Mouse (Mus musculus) CH12.LX (cell line): ENCODE results near the gene Gsg1. TPM values are rescaled to one million over a fixed set of nuclear protein-coding genes. Genes with fewer than 3 reads are reported as not detected.

Experiments
- DNase-seq: peaks from one replicate; pipeline ENCODE4 v3.0.0-alpha.2; 2013; ENCODE audit errors: extremely low read depth
- H3K27ac ChIP-seq: 2 replicates; pipeline ENCODE4 v1.5.1; 2012; ENCODE audit warnings: low read depth, mild to moderate bottlenecking, control low read depth, moderate library complexity; ENCODE audit not compliant: insufficient read depth
- H3K27me3 ChIP-seq: replicated peaks from 2 replicates; pipeline ENCODE3; 2012; ENCODE audit warnings: inconsistent platforms
- H3K36me3 ChIP-seq, 2 experiments: replicated peaks in 1 of 2; 2 replicates each; pipeline versions ENCODE3 to v1.6.1; 2012; ENCODE audit warnings: inconsistent platforms in 1 of 2, low read length in 1 of 2, mild to moderate bottlenecking in 1 of 2, mixed read lengths in 1 of 2, moderate library complexity in 1 of 2; ENCODE audit not compliant: control insufficient read depth in 1 of 2, insufficient read depth in 1 of 2
- H3K4me1 ChIP-seq, 2 experiments: 2 replicates each; pipeline ENCODE4 v1.6.1; 2012; ENCODE audit warnings: inconsistent platforms in 1 of 2, moderate library complexity in 1 of 2; ENCODE audit not compliant: insufficient read depth in 2 of 2, control insufficient read depth in 1 of 2
- H3K4me2 ChIP-seq: 2 replicates; pipeline ENCODE4 v1.6.1; 2012; ENCODE audit warnings: low read depth, mild to moderate bottlenecking, control low read depth; ENCODE audit not compliant: poor library complexity, insufficient read depth, severe bottlenecking
- H3K4me3 ChIP-seq, 3 experiments: fragments of 150-350 bp in 1 of 3; sonication (generic) in 1 of 3; replicated peaks in 1 of 3; 2 replicates each; pipeline versions ENCODE3 to v1.5.1; 2011 to 2012; ENCODE audit warnings: low read depth in 2 of 3, low read length in 2 of 3, mild to moderate bottlenecking in 2 of 3, moderate library complexity in 2 of 3, control low read depth in 1 of 3, improper control_type of control experiment in 1 of 3, inconsistent platforms in 1 of 3, mixed read lengths in 1 of 3; ENCODE audit not compliant: poor library complexity in 1 of 3
- H3K79me2 ChIP-seq: replicated peaks from 2 replicates; pipeline ENCODE4 v1.6.1; 2012; ENCODE audit warnings: mild to moderate bottlenecking, moderate library complexity; ENCODE audit not compliant: control insufficient read depth, poor library complexity, insufficient read depth, severe bottlenecking; ENCODE audit errors: extremely low read depth
- H3K9ac ChIP-seq: 2 replicates; pipeline ENCODE4 v1.6.1; 2012; ENCODE audit warnings: low read depth, mild to moderate bottlenecking, control low read depth, moderate library complexity; ENCODE audit not compliant: insufficient read depth
- H3K9me3 ChIP-seq: replicated peaks from 2 replicates; pipeline ENCODE3; 2012; ENCODE audit warnings: low read length, inconsistent platforms, mixed read lengths
- BHLHE40 ChIP-seq: IDR thresholded peaks from 2 replicates; pipeline ENCODE4 v1.6.1; 2011; ENCODE audit warnings: mild to moderate bottlenecking, low read depth, low read length, improper control_type of control experiment
- CHD1 ChIP-seq: IDR thresholded peaks from 2 replicates; pipeline ENCODE4 v1.6.1; 2012; ENCODE audit warnings: low read depth, low read length, improper control_type of control experiment, inconsistent platforms
- CHD2 ChIP-seq: IDR thresholded peaks from 2 replicates; pipeline ENCODE4 v1.6.1; 2011; ENCODE audit warnings: low read length, improper control_type of control experiment
- CTCF ChIP-seq, 2 experiments: IDR thresholded peaks in 1 of 2; conservative IDR thresholded peaks in 1 of 2; 2 replicates each; pipeline ENCODE4 v1.5.1; 2011 to 2012; ENCODE audit warnings: low read depth in 2 of 2, low read length in 2 of 2, improper control_type of control experiment in 1 of 2, inconsistent platforms in 1 of 2, mild to moderate bottlenecking in 1 of 2, moderate library complexity in 1 of 2
- E2F4 ChIP-seq: IDR thresholded peaks from 2 replicates; pipeline ENCODE4 v1.6.1; 2011; ENCODE audit warnings: low read depth, low read length, improper control_type of control experiment; ENCODE audit not compliant: insufficient replicate concordance
- ELF1 ChIP-seq: IDR thresholded peaks from 2 replicates; pipeline ENCODE4 v1.6.1; 2014; ENCODE audit warnings: low read depth, mild to moderate bottlenecking, inconsistent platforms, low read length, improper control_type of control experiment
- ETS1 ChIP-seq: conservative IDR thresholded peaks from 2 replicates; pipeline ENCODE4 v1.6.1; 2012; ENCODE audit warnings: low read depth, mild to moderate bottlenecking, inconsistent platforms, low read length, improper control_type of control experiment, moderate library complexity
- GABPA ChIP-seq: IDR thresholded peaks from 2 replicates; pipeline ENCODE4 v1.6.1; 2012; ENCODE audit warnings: low read depth, low read length, improper control_type of control experiment, inconsistent platforms; ENCODE audit not compliant: insufficient replicate concordance
- HCFC1 ChIP-seq: IDR thresholded peaks from 2 replicates; pipeline ENCODE4 v1.6.1; 2012; ENCODE audit warnings: low read depth, mild to moderate bottlenecking, inconsistent platforms, low read length, improper control_type of control experiment
- IRF4 ChIP-seq: IDR thresholded peaks from 2 replicates; pipeline ENCODE4 v1.6.1; 2014; ENCODE audit warnings: low read depth, mild to moderate bottlenecking, inconsistent platforms, low read length, improper control_type of control experiment
- JUN ChIP-seq: IDR thresholded peaks from 2 replicates; pipeline ENCODE4 v1.6.1; 2011; ENCODE audit warnings: low read depth, mild to moderate bottlenecking, low read length, improper control_type of control experiment, moderate library complexity; ENCODE audit not compliant: insufficient read depth
- KAT2A ChIP-seq: IDR thresholded peaks from 2 replicates; pipeline ENCODE4 v1.6.1; 2012; ENCODE audit warnings: low read length, improper control_type of control experiment, inconsistent platforms; ENCODE audit not compliant: insufficient replicate concordance
- MAFK ChIP-seq: IDR thresholded peaks from 2 replicates; pipeline ENCODE4 v1.6.1; 2011; ENCODE audit warnings: low read length, improper control_type of control experiment; ENCODE audit not compliant: insufficient replicate concordance
- MAZ ChIP-seq: IDR thresholded peaks from 2 replicates; pipeline ENCODE4 v1.6.1; 2012; ENCODE audit warnings: low read depth, mild to moderate bottlenecking, inconsistent platforms, low read length, improper control_type of control experiment, moderate library complexity
- MEF2A ChIP-seq: IDR thresholded peaks from 2 replicates; pipeline ENCODE4 v1.6.1; 2014; ENCODE audit warnings: low read depth, mild to moderate bottlenecking, inconsistent platforms, low read length, improper control_type of control experiment, borderline replicate concordance
- MYC ChIP-seq: IDR thresholded peaks from 2 replicates; pipeline ENCODE4 v1.6.1; 2011; ENCODE audit warnings: low read depth, mild to moderate bottlenecking, improper control_type of control experiment, low read length
- NELFE ChIP-seq: IDR thresholded peaks from 2 replicates; pipeline ENCODE4 v1.6.1; 2011; ENCODE audit warnings: low read depth, low read length, improper control_type of control experiment
- NRF1 ChIP-seq: IDR thresholded peaks from 2 replicates; pipeline ENCODE4 v1.6.1; 2014; ENCODE audit warnings: low read depth, mild to moderate bottlenecking, inconsistent platforms, low read length, improper control_type of control experiment, moderate library complexity
- PAX5 ChIP-seq: IDR thresholded peaks from 2 replicates; pipeline ENCODE4 v1.6.1; 2012; ENCODE audit warnings: low read length, inconsistent platforms, mixed read lengths
- RAD21 ChIP-seq: IDR thresholded peaks from 2 replicates; pipeline ENCODE4 v1.6.1; 2011; ENCODE audit warnings: low read depth, mild to moderate bottlenecking, low read length, improper control_type of control experiment, moderate library complexity
- RCOR1 ChIP-seq: conservative IDR thresholded peaks from 2 replicates; pipeline ENCODE4 v1.6.1; 2012; ENCODE audit warnings: low read depth, mild to moderate bottlenecking, inconsistent platforms, low read length, improper control_type of control experiment
- SIN3A ChIP-seq: IDR thresholded peaks from 2 replicates; pipeline ENCODE4 v1.6.1; 2012; ENCODE audit warnings: low read length, improper control_type of control experiment, inconsistent platforms
- TCF12 ChIP-seq: IDR thresholded peaks from 2 replicates; pipeline ENCODE4 v1.6.1; 2014; ENCODE audit warnings: low read depth, mild to moderate bottlenecking, inconsistent platforms, low read length, improper control_type of control experiment
- UBTF ChIP-seq: IDR thresholded peaks from 2 replicates; pipeline ENCODE4 v1.6.1; 2012; ENCODE audit warnings: low read depth, mild to moderate bottlenecking, inconsistent platforms, low read length, improper control_type of control experiment, moderate library complexity
- USF1 ChIP-seq: IDR thresholded peaks from 2 replicates; pipeline ENCODE4 v1.6.1; 2014; ENCODE audit warnings: low read depth, mild to moderate bottlenecking, inconsistent platforms, low read length, improper control_type of control experiment
- USF2 ChIP-seq: conservative IDR thresholded peaks from 2 replicates; pipeline ENCODE4 v1.6.1; 2011; ENCODE audit warnings: low read depth, low read length, improper control_type of control experiment
- ZC3H11A ChIP-seq: IDR thresholded peaks from 2 replicates; pipeline ENCODE4 v1.6.1; 2012; ENCODE audit warnings: low read depth, mild to moderate bottlenecking, inconsistent platforms, low read length, improper control_type of control experiment
- ZKSCAN1 ChIP-seq: IDR thresholded peaks from 2 replicates; pipeline ENCODE4 v1.6.1; 2012; ENCODE audit warnings: low read depth, inconsistent platforms, low read length, improper control_type of control experiment, borderline replicate concordance
- ZNF384 ChIP-seq: IDR thresholded peaks from 2 replicates; pipeline ENCODE4 v1.6.1; 2012; ENCODE audit warnings: low read depth, low read length, improper control_type of control experiment, inconsistent platforms
- dilution Hi-C: fragments of 300-500 bp; cut with MboI; formaldehyde crosslinking; loops from 2 replicates; pipeline ENCODE4 v1.14.3; 2020; ENCODE audit warnings: low sequenced_read_pairs; ENCODE audit not compliant: extremely low pct_unique_long_range_greater_than_20kb, extremely low pct_ligation_motif_present
- in situ Hi-C: fragments of 300-500 bp; cut with MboI; formaldehyde crosslinking; loops from 3 replicates; pipeline ENCODE4 v1.14.3; 2019; ENCODE audit warnings: low sequenced_read_pairs, low pct_ligation_motif_present, low pct_unique_long_range_greater_than_20kb, mixed read lengths
- polyA plus RNA-seq: library from polyadenylated mRNA; unstranded; fragments of >175 nt; gene quantifications from 2 replicates; pipeline ENCODE4 v1.2.1, GENCODE M21; 2012; ENCODE audit warnings: low read depth; ENCODE audit not compliant: insufficient read length
- total RNA-seq, 2 experiments: library from RNA; depleted of rRNA; stranded (reverse); fragments of 300-350 nt in 1 of 2; fragments of >200 nt in 1 of 2; gene quantifications; 2 replicates each; pipeline ENCODE4 v1.2.3; 2012 to 2014

Gsg1 gene
- total and polyA plus RNA-seq, 3 experiments, result not detected

- in situ Hi-C loops (no loop called here), dilution Hi-C loops (no loop called here)
- TF ChIP-seq HCFC1, result no peak
- TF ChIP-seq JUN, result no peak
- no peak for TF ChIP-seq MAFK
- no peak for TF ChIP-seq MAZ
- no peak for TF ChIP-seq ZNF384
- no peak for TF ChIP-seq ZC3H11A
- TF ChIP-seq ZKSCAN1, result no peak
- no peak for TF ChIP-seq USF2
- no peak for TF ChIP-seq IRF4
- TF ChIP-seq CTCF (conservative IDR thresholded peaks at IDR 0.05 in 1 of 2, IDR thresholded peaks at IDR 0.05 in 1 of 2; ENCODE audit: low read depth in 2 of 2, low read length in 2 of 2), result no peak
- no peak for TF ChIP-seq NELFE
- no peak for TF ChIP-seq PAX5
- TF ChIP-seq NRF1, result no peak
- TF ChIP-seq MEF2A, result no peak
- no peak for TF ChIP-seq BHLHE40
- no peak for TF ChIP-seq TCF12
- no peak for TF ChIP-seq RAD21
- TF ChIP-seq CHD2, result no peak
- TF ChIP-seq CHD1, result no peak
- TF ChIP-seq GABPA, result no peak
- Histone ChIP-seq H3K4me1 (peaks cover 5 to 48% of the 10 kb centered on the region in 2 experiments), H3K4me3 (no peak overlapping the region), H3K9me3 (no peaks in the 10 kb centered on the region), H3K4me2 (no peak overlapping the region), H3K79me2 (no peaks in the 10 kb centered on the region), H3K27ac (no peak overlapping the region), H3K36me3 (no peaks in the 10 kb centered on the region), H3K27me3 (no peaks in the 10 kb centered on the region), H3K9ac (no peak overlapping the region)
- no peak for DNase-seq
Measured at GRCm38 (mm10) chr6:135232443-135233182, 21.5 kb downstream of the Gsg1 start.

- H3K27me3 ChIP-seq, result no peaks in the 10 kb centered on the region
- H3K79me2 ChIP-seq, result no peaks in the 10 kb centered on the region
- no peak overlapping the region for H3K4me2 ChIP-seq
- peak; percentile 81 for DNase-seq
- H3K4me3 ChIP-seq, result no peak overlapping the region
- no peaks in the 10 kb centered on the region for H3K36me3 ChIP-seq
- in situ Hi-C loops, result no loop called here
- peaks cover 5 to 45% of the 10 kb centered on the region in 2 experiments for H3K4me1 ChIP-seq
- dilution Hi-C loops, result no loop called here
- no peaks in the 10 kb centered on the region for H3K9me3 ChIP-seq
- H3K9ac ChIP-seq, result no peak overlapping the region
- no peak overlapping the region for H3K27ac ChIP-seq
- TF ChIP-seq SIN3A (no peak), IRF4 (peak; percentile 62; the same call in 1 of the 2 replicates), RCOR1 (no peak), ELF1 (no peak), ZKSCAN1 (no peak), PAX5 (no peak), GABPA (no peak), JUN (no peak), CHD2 (no peak), KAT2A (no peak), MAZ (no peak), E2F4 (no peak), UBTF (no peak), MEF2A (no peak), CTCF (conservative IDR thresholded peaks at IDR 0.05 in 1 of 2, IDR thresholded peaks at IDR 0.05 in 1 of 2; ENCODE audit: low read depth in 2 of 2, low read length in 2 of 2) (no peak), USF1 (no peak), BHLHE40 (0 out of 2 replicates have a peak, but pooled peaks have one; percentile 35), MYC (no peak), NELFE (no peak), NRF1 (no peak), ETS1 (peak; percentile 77)
Measured at GRCm38 (mm10) chr6:135230586-135230985, 23.6 kb downstream of the Gsg1 start.
